Mouse (Mus musculus): ENCODE measurements around the gene Rcl1. TPM values are rescaled to one million over a fixed set of nuclear protein-coding genes. Genes with fewer than 3 reads are reported as not detected.
A peak's percentile ranks its signal among the peaks of the same experiment; 100 is the strongest.

Rcl1 gene
- 3.2 and 5.0 TPM in 2 replicates for total RNA-seq (2015)
- 11.7 TPM in 2 replicates for total RNA-seq (2017)

DNA sequence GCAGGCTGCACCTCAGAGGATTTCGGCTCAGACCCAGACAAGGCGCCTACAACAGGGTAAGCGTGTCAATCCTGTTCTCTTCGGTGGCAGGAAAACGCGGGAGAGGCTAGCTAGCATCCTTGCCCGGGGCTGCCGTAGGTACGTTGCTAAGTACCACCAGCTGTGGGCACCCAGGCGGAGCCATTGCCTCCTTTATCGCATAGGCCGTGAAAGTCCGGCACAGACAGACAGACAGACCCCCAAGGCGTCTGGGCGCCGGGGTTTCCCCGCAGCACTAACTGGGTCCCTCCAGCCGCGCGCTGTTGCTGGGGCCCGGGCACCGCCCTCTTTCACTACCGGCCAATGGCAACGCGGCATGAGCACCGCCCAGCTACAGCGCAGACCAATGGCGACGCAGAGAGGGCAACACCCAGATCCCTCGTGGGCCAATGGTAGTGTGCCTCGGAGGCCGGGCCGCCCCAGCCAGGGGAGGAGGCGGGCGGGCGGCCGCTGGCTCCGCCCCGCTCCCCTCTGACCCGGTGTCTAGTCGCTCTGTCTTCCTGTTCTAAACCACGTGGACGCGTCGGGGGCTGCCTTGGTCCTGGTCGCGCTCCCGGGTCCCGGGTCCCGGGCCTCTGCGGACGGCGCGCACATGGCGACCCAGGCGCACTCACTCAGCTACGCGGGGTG, at the start of gene Rcl1:
Gene Rcl1, plus strand, starts transcription at position 502 of the 669 bp plus-strand sequence.
- peak; percentile 100 for ATAC-seq (ENCODE audit: poor library complexity, severe bottlenecking)

GRCm38 (mm10) chr19:29052786-29053185, 48.4 kb upstream of the Rcl1 start:
- no peak for ATAC-seq (ENCODE audit: poor library complexity, severe bottlenecking)

DNA sequence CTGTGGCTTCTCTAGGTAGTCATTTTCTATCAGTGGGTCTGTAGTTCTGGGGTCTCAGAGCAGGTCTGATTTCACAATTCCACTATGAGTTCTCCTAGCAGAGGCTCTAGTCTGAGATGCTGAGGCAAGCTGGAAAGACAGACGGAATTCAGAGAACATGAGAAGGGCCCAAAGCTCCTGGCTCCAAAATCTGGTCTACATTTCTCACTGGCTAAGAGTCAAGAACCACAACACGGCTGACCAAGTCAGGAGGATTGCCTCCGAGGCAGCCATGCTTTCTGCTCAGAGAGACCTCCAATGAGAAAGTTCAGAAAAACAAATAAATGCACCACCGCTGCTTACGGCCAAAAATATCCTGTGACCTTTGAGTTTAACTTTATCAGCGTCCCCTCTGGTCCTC, 46.6 kb upstream of the Rcl1 start:
- no peak for ATAC-seq (ENCODE audit: poor library complexity, severe bottlenecking)

- no peak for ATAC-seq (ENCODE audit: poor library complexity, severe bottlenecking)
Measured at GRCm38 (mm10) chr19:29055469-29055868, 45.7 kb upstream of the Rcl1 start.

GRCm38 (mm10) chr19:29058741-29059140, 42.4 kb upstream of the Rcl1 start:
- ATAC-seq (ENCODE audit: poor library complexity, severe bottlenecking): no peak

GRCm38 (mm10) chr19:29059688-29060087, 41.5 kb upstream of the Rcl1 start:
- ATAC-seq (ENCODE audit: poor library complexity, severe bottlenecking): no peak

DNA sequence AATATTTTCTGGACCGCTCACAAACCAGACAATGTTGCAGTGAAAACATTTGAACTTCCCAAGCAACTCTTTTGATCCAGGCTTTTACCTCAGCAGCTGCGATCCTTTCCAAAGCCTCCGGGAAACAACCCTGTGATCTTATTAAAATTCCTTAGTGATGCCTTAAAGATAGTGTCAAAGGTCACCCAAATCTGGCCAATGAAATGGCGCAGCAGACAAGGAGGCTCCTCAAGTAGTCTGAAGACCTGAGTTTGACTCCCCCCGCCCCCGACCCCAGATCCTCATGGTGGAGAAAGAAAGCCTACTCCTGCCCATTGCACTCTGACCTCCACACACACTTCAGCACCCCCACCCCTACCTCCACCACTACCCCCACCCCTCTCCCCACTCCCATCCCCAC, 40.9 kb upstream of the Rcl1 start:
- ATAC-seq (ENCODE audit: poor library complexity, severe bottlenecking): no peak

GRCm38 (mm10) chr19:29063009-29063408, 38.2 kb upstream of the Rcl1 start:
- no peak for ATAC-seq (ENCODE audit: poor library complexity, severe bottlenecking)

DNA sequence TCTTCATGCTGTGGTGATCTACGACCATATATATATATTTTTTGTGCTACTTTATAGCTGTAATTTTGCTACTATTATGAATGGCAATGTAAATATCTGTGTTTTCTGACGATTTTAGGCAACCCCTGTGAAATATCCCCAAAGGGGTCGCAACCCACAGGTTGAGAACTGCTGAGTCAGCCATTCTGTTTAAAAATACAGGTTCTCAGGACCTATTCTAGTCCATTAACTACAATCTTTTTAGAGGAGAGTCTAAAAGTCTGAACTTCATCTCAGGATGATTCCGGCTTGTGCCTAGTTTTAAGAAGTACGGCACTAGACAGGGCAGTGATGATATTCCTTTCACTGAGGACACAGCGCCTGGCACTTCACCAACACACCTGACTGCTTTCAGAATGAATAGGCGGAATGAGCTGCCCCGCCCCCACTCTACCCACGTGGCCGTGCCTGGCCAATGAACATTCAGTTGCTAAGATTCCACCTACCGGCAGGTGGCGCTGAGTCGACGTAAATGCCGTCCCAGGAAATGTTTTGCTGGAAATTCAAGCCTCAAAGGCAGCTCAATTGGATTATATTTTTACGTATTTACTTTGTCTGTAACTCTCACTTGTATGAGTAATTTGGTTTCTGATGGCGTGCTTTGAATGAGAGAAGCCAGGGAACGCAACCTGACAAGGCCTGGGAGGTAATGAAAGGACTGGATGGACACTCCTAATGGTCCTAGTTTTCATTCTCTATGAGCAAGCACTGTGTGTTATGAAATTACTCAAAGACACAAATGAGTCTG, 37.4 kb upstream of the Rcl1 start:
- peak; percentile 85 for ATAC-seq (ENCODE audit: poor library complexity, severe bottlenecking)

DNA sequence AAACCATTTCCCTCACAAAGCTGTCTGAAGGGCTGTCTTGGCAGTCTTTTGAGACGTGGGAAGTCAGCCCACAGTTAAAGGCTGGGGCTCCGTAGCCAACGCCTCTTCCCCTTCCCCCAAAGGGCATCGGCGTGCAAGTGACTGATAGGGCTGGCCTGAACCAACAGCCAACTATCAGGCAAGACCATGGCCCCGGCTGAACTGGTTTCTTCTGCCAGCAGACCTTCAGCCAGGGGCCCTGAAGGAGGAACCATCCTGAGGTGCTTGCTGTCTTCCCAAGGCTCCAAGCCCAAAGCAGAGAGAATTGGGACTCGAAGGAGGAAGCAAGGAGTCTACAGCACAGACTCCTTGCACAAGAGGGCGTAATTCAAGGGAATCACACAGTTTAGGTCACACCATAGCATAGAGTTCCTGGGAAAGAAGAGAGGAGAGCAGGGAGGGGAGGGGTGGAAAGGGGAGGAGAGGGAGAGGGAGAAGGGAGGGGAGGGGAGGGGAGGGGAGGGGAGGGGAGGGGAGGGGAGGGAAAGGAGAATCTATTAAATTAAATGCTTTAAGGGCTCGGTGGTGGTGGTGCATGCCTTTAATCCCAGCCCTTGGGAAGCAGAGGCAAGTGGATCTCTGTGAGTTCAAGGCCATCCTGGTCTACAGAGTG, 36.6 kb upstream of the Rcl1 start:
- ATAC-seq (ENCODE audit: poor library complexity, severe bottlenecking): peak; percentile 49

GRCm38 (mm10) chr19:29066981-29067471, 34.1 kb upstream of the Rcl1 start:
- ATAC-seq (ENCODE audit: poor library complexity, severe bottlenecking): peak; percentile 83

GRCm38 (mm10) chr19:29069195-29069594, 32.0 kb upstream of the Rcl1 start:
- no peak for ATAC-seq (ENCODE audit: poor library complexity, severe bottlenecking)

DNA sequence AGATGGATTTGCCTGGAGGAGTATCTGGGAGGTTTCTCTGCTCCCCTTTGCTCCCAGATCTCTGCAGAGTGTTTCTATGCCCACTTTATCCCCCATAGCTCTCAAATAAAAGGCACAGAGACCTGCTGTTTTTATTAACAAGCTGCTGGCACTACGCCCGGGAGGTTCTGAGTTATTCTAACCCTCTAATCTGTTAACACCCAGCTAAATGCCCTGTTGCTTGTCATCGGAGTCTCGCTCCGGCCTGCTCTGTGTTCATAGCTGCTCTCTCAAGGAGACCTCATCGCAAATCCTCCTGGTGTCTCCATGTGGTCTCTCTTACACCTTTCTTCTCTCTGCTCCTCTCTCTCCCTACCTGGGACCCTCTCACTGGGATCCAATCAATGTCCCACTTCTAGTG, 26.4 kb upstream of the Rcl1 start:
- no peak for ATAC-seq (ENCODE audit: poor library complexity, severe bottlenecking)

GRCm38 (mm10) chr19:29088628-29089027, 12.5 kb upstream of the Rcl1 start:
- no peak for ATAC-seq (ENCODE audit: poor library complexity, severe bottlenecking)

GRCm38 (mm10) chr19:29092194-29092593, 9.0 kb upstream of the Rcl1 start:
- no peak for ATAC-seq (ENCODE audit: poor library complexity, severe bottlenecking)

GRCm38 (mm10) chr19:29099106-29099505, 2.1 kb upstream of the Rcl1 start:
- no peak for ATAC-seq (ENCODE audit: poor library complexity, severe bottlenecking)

DNA sequence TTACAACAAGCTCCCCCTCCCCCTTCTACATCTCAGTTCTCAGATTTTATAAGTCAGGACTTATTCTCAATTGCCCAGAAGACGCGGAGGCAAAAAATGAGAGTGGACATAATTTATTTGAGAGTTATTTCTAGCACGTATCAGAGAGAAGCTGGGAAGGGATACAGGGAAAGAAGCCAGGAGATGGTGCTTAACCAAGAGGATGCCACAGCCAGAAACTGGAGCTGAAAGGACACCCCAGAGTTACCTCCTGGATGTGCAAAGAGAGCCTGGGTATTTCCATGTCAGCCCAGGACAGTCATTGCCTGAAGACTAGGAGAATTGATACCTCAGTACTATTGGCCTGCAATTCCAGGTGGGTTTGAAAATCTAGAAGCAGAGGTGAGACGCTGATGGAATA, 1.6 kb upstream of the Rcl1 start:
- ATAC-seq (ENCODE audit: poor library complexity, severe bottlenecking): no peak

DNA sequence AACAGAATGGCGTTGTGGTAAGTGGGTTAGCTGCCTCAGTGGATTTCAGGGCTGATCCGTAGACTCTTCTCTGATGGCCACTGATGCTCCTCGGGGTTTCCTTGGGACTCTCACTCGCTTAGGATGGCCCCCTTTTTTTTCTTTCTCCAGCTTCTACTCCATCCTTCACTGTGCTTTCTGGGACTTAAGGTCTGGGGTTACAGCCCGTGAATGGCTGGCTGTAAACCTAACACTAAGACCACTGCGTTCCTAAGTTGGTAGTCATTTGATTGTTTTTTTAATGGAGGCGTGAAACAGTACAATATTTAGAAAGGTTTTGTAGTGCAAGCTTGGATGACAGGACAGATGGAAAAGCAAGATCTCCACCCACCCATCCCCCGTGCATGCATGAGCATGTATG, 914 bp upstream of the Rcl1 start:
- ATAC-seq (ENCODE audit: poor library complexity, severe bottlenecking): no peak

- 0 out of 2 replicates have a peak, but pooled peaks have one; percentile 14 for ATAC-seq (ENCODE audit: poor library complexity, severe bottlenecking)
Measured at GRCm38 (mm10) chr19:29101591-29101990, 416 bp downstream of the Rcl1 start.

DNA sequence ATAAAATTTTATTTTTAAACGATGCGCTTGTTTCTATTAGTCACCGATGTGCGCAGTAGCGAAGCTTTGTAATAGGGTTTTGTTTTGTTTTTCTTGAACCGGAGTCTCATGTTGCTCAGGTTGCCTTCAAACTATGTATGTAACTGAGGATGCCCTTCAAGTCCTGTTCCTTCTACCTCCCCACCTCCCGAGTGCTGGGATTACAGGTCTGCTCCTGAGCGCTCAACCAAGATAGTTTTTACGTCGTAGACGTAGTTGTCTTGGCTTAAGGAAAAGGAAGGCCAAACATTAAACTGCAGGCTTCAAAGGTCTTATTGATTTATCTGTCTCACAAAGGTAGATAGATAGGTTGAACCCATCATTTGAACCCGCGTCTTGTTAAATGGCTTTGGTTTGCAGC, 923 bp downstream of the Rcl1 start:
- ATAC-seq (ENCODE audit: poor library complexity, severe bottlenecking): no peak

DNA sequence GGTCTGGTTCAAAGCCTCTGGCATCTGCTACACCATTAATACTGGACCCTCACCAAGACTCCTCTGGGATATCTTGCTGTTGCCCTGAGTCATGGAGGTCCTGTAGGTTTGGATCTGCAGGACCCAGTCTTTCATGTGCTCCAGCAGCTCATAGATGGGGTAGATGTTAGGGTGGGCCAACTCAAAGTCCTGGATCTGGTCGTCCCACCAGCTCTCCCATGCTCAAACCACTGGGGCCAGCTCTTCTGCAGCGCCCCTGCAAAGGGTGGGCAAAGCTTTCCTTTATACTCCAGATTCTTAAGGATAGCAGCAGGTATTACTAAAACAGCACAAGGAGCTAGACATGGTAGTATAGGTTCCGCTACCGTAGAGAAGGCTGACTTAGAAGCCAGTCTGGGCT, 4.6 kb downstream of the Rcl1 start:
- ATAC-seq (ENCODE audit: poor library complexity, severe bottlenecking): no peak

GRCm38 (mm10) chr19:29106261-29106660, 5.1 kb downstream of the Rcl1 start:
- no peak for ATAC-seq (ENCODE audit: poor library complexity, severe bottlenecking)

Data from megakaryocyte, adult 5-6 weeks (primary cell).